In the genomic region with DNA sequence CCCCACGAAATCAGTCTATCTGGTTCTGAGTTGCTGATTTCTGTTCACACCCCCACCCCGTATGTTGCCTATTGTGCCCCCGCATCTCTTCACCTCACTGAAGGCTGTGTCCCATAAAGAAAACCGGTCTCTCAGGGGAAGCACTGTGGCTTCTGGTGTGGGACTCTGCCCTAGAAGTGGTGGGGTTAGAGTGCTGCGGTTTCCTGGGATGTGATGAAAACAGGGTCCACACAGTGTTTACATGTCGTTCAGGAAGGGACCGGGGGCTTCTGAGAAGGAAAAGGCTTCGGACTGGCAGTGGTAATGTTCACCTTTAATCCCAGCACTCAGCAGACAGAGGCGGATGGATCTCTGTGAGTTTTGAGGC, we compare ENCODE assay signal across 10 mouse cellular contexts.
A peak's percentile ranks its signal among the peaks of the same experiment; 100 is the strongest.
DNase-seq lines count a peak whose midpoint lies in the region; ATAC-seq and TF ChIP-seq lines count a peak whose summit lies in the region.
"Had no signal": no experiment of that assay in that cellular context is flagged by ENCODE, and none has a peak within 500 bp of the region (broad histone marks: within the 10 kb centered on the region; RNA-seq: fewer than 3 reads in every experiment).

No protein-coding gene starts in this region.

- ATAC-seq in heart, embryonic 14.5 days (ENCODE audit: insufficient number of reproducible peaks, insufficient read depth, low FRiP score, low read depth) = 0 out of 2 replicates have a peak, but pooled peaks have one; percentile 15
- peak; percentile 24; the same call in 1 of the 2 replicates for ATAC-seq in forebrain, embryonic 13.5 days
- peak; percentile 36 for ATAC-seq in megakaryocyte, adult 5-6 weeks (ENCODE audit: poor library complexity, severe bottlenecking)

- H3K79me2 ChIP-seq in MEL (ENCODE audit: control insufficient read depth, insufficient read depth, low read length, poor library complexity) = no peaks in the 10 kb centered on the region

- intact Hi-C loops in left cerebral cortex, adult 2 months (cut with DNase I) = no loop called here

- H3K27ac ChIP-seq in heart, embryonic 14.5 days (replicated peaks in 1 of 2; ENCODE audit: control insufficient read depth in 1 of 2, insufficient read depth in 1 of 2, low read depth in 2 of 2, low read length in 2 of 2) = peak overlapping the region; percentile 25 to 48; a peak in 2 of 4 replicates
- H3K27ac ChIP-seq in MEL (ENCODE audit: control insufficient read depth, low read depth, low read length) = peak overlapping the region; percentile 81
- H3K27ac ChIP-seq in forebrain, embryonic 13.5 days = peak overlapping the region; percentile 80
- no peak overlapping the region for H3K27ac ChIP-seq in left cerebral cortex, adult 2 months
- H3K27ac ChIP-seq: limb, embryonic 12.5 days had no signal

- H3K4me2 ChIP-seq in heart, embryonic 14.5 days (ENCODE audit: low read length) = peak overlapping the region; percentile 42
- H3K4me2 ChIP-seq in forebrain, embryonic 13.5 days = peak overlapping the region; percentile 33
- H3K4me2 ChIP-seq: limb, embryonic 12.5 days had no signal

- H3K27me3 ChIP-seq in heart, embryonic 14.5 days (ENCODE audit: control insufficient read depth, insufficient read depth, low read length) = no peaks in the 10 kb centered on the region
- no peaks in the 10 kb centered on the region for H3K27me3 ChIP-seq in MEL (ENCODE audit: control insufficient read depth in 1 of 2, insufficient read depth in 2 of 2, low read length in 2 of 2)
- no peaks in the 10 kb centered on the region for H3K27me3 ChIP-seq in forebrain, embryonic 13.5 days

- H3K36me3 ChIP-seq in heart, embryonic 14.5 days (ENCODE audit: control insufficient read depth, insufficient read depth, low read length) = no peaks in the 10 kb centered on the region
- peaks cover 0 to 33% of the 10 kb centered on the region in 2 experiments; a peak in 2 of 4 replicates for H3K36me3 ChIP-seq in MEL (ENCODE audit: control insufficient read depth in 1 of 2, insufficient read depth in 2 of 2, low read length in 2 of 2)
- no peaks in the 10 kb centered on the region for H3K36me3 ChIP-seq in forebrain, embryonic 13.5 days (ENCODE audit: poor library complexity, severe bottlenecking)
- H3K36me3 ChIP-seq: limb, embryonic 12.5 days had no signal

- no peak for DNase-seq in heart, adult 11 months
- DNase-seq in MEL (ENCODE audit: low read depth, low spot score) = no peak
- no peak for DNase-seq in yolk sac, embryonic 10.5 days (ENCODE audit: low spot score)
- DNase-seq in left cerebral cortex, adult 2 months (ENCODE audit: extremely low spot score in 1 of 2, low spot score in 2 of 2) = no peak
- no peak for DNase-seq in kidney, postnatal 25 days
- DNase-seq: adrenal gland, postnatal 25 days had no signal

- no peak for TF ChIP-seq EP300 in MEL (IDR thresholded peaks at IDR 0.05; ENCODE audit: low read depth in 1 of 2, low read length in 2 of 2)

- H3K9ac ChIP-seq in heart, embryonic 14.5 days (ENCODE audit: low read length) = no peak overlapping the region
- H3K9ac ChIP-seq in MEL (ENCODE audit: control insufficient read depth, low read depth, low read length, poor library complexity, severe bottlenecking) = peak overlapping the region; percentile 48
- H3K9ac ChIP-seq in forebrain, embryonic 13.5 days = 0 out of 2 replicates have a peak overlapping the region, but pooled peaks have one; percentile 9
- H3K9ac ChIP-seq: limb, embryonic 12.5 days had no signal

- H3K4me3 ChIP-seq in heart, embryonic 14.5 days (ENCODE audit: control insufficient read depth in 1 of 2, insufficient read depth in 1 of 2, low read depth in 1 of 2, low read length in 2 of 2) = no peak overlapping the region
- peak overlapping the region in 1 of 2 experiments; percentile 10; a peak in 1 of 4 replicates for H3K4me3 ChIP-seq in MEL (ENCODE audit: control insufficient read depth in 1 of 2, insufficient read depth in 1 of 2, low read depth in 2 of 2, low read length in 2 of 2)
- no peak overlapping the region for H3K4me3 ChIP-seq in forebrain, embryonic 13.5 days
- H3K4me3 ChIP-seq in left cerebral cortex, adult 2 months = no peak overlapping the region
- H3K4me3 ChIP-seq: limb, embryonic 12.5 days had no signal

- no peaks in the 10 kb centered on the region for H3K9me3 ChIP-seq in heart, embryonic 14.5 days (ENCODE audit: control insufficient read depth, low read length)
- no peaks in the 10 kb centered on the region for H3K9me3 ChIP-seq in MEL (replicated peaks; ENCODE audit: insufficient read depth, low read length)
- H3K9me3 ChIP-seq in forebrain, embryonic 13.5 days (replicated peaks) = no peaks in the 10 kb centered on the region
- H3K9me3 ChIP-seq: limb, embryonic 12.5 days had no signal

- H3K4me1 ChIP-seq in heart, embryonic 14.5 days (ENCODE audit: control insufficient read depth in 2 of 2, insufficient read depth in 2 of 2, low read length in 2 of 2) = peaks cover 8 to 10% of the 10 kb centered on the region in 2 experiments
- peaks cover 7 to 40% of the 10 kb centered on the region in 2 experiments for H3K4me1 ChIP-seq in MEL (ENCODE audit: control insufficient read depth in 1 of 2, insufficient read depth in 2 of 2, low read length in 2 of 2)
- peaks cover 10% of the 10 kb centered on the region for H3K4me1 ChIP-seq in forebrain, embryonic 13.5 days

- no peak; a peak in 1 of 4 replicates for TF ChIP-seq POLR2A in MEL (IDR thresholded peaks at IDR 0.05; ENCODE audit: control insufficient read depth in 1 of 2, insufficient read depth in 1 of 2, low read depth in 1 of 2, low read length in 2 of 2, poor library complexity in 1 of 2)

- 36% methylated on average over 9 of the region's 9 CpGs for WGBS in heart, embryonic 14.5 days
- 66% methylated on average over 9 of the region's 9 CpGs for WGBS in forebrain, embryonic 13.5 days

- no peak for TF ChIP-seq RAD21 in MEL (IDR thresholded peaks at IDR 0.05; ENCODE audit: low read depth, low read length)

- no peak for TF ChIP-seq CTCF in MEL (IDR thresholded peaks at IDR 0.05 in 2 of 3, conservative IDR thresholded peaks at IDR 0.05 in 1 of 3; ENCODE audit: control insufficient read depth in 1 of 3, insufficient read depth in 1 of 3, low read depth in 2 of 3, low read length in 3 of 3, poor library complexity in 1 of 3, severe bottlenecking in 1 of 3)
- no peak for TF ChIP-seq CTCF in left cerebral cortex, adult 2 months (IDR thresholded peaks at IDR 0.05)

TF ChIP-seq in MEL, 35 proteins besides CTCF, POLR2A, EP300 and RAD21:
- TF ChIP-seq UBTF (IDR thresholded peaks at IDR 0.05; ENCODE audit: borderline replicate concordance, insufficient read depth, low read depth, low read length) = no peak
- no peak for TF ChIP-seq HCFC1 (IDR thresholded peaks at IDR 0.05; ENCODE audit: low read depth, low read length)
- TF ChIP-seq GATA1 (IDR thresholded peaks at IDR 0.05; ENCODE audit: low read depth, low read length) = no peak
- TF ChIP-seq MAX (IDR thresholded peaks at IDR 0.05; ENCODE audit: low read length) = no peak
- TF ChIP-seq ZKSCAN1 (IDR thresholded peaks at IDR 0.05; ENCODE audit: low read depth, low read length) = no peak
- TF ChIP-seq MAZ (IDR thresholded peaks at IDR 0.05; ENCODE audit: low read depth, low read length) = no peak
- TF ChIP-seq SMC3 (IDR thresholded peaks at IDR 0.05; ENCODE audit: low read depth, low read length) = no peak
- TF ChIP-seq MYB (IDR thresholded peaks at IDR 0.05; ENCODE audit: low read depth, low read length) = no peak
- TF ChIP-seq TBP (IDR thresholded peaks at IDR 0.05; ENCODE audit: low read depth, low read length) = no peak
- TF ChIP-seq MXI1 (IDR thresholded peaks at IDR 0.05; ENCODE audit: low read depth, low read length) = no peak
- TF ChIP-seq TAL1 (IDR thresholded peaks at IDR 0.05; ENCODE audit: low read length) = no peak
- TF ChIP-seq ZNF384 (IDR thresholded peaks at IDR 0.05; ENCODE audit: low read depth, low read length) = no peak
- no peak for TF ChIP-seq TCF12 (IDR thresholded peaks at IDR 0.05; ENCODE audit: low read depth, low read length)
